Mouse (Mus musculus) CH12.LX (cell line): ENCODE measurements around the gene Rbm18.

ENCODE experiments used
- BHLHE40 ChIP-seq: IDR thresholded peaks from 2 replicates; pipeline ENCODE4 v1.6.1; 2011; ENCODE audit warnings: mild to moderate bottlenecking, low read depth, low read length, improper control_type of control experiment
- CHD1 ChIP-seq: IDR thresholded peaks from 2 replicates; pipeline ENCODE4 v1.6.1; 2012; ENCODE audit warnings: low read depth, low read length, improper control_type of control experiment, inconsistent platforms
- CTCF ChIP-seq, 2 experiments: IDR thresholded peaks in 1 of 2; conservative IDR thresholded peaks in 1 of 2; 2 replicates each; pipeline ENCODE4 v1.5.1; 2011 to 2012; ENCODE audit warnings: low read depth in 2 of 2, low read length in 2 of 2, improper control_type of control experiment in 1 of 2, inconsistent platforms in 1 of 2, mild to moderate bottlenecking in 1 of 2, moderate library complexity in 1 of 2
- EP300 ChIP-seq: IDR thresholded peaks from 2 replicates; pipeline ENCODE4 v1.6.1; 2011; ENCODE audit warnings: low read length, improper control_type of control experiment
- JUND ChIP-seq: conservative IDR thresholded peaks from 2 replicates; pipeline ENCODE4 v1.6.1; 2011; ENCODE audit warnings: low read depth, low read length, improper control_type of control experiment
- MAZ ChIP-seq: IDR thresholded peaks from 2 replicates; pipeline ENCODE4 v1.6.1; 2012; ENCODE audit warnings: low read depth, mild to moderate bottlenecking, inconsistent platforms, low read length, improper control_type of control experiment, moderate library complexity
- MYC ChIP-seq: IDR thresholded peaks from 2 replicates; pipeline ENCODE4 v1.6.1; 2011; ENCODE audit warnings: low read depth, mild to moderate bottlenecking, improper control_type of control experiment, low read length
- POLR2AphosphoS2 ChIP-seq: IDR thresholded peaks from 2 replicates; pipeline ENCODE4 v1.6.1; 2011; ENCODE audit warnings: low read depth, low read length, improper control_type of control experiment
- RCOR1 ChIP-seq: conservative IDR thresholded peaks from 2 replicates; pipeline ENCODE4 v1.6.1; 2012; ENCODE audit warnings: low read depth, mild to moderate bottlenecking, inconsistent platforms, low read length, improper control_type of control experiment
- USF1 ChIP-seq: IDR thresholded peaks from 2 replicates; pipeline ENCODE4 v1.6.1; 2014; ENCODE audit warnings: low read depth, mild to moderate bottlenecking, inconsistent platforms, low read length, improper control_type of control experiment
- ZKSCAN1 ChIP-seq: IDR thresholded peaks from 2 replicates; pipeline ENCODE4 v1.6.1; 2012; ENCODE audit warnings: low read depth, inconsistent platforms, low read length, improper control_type of control experiment, borderline replicate concordance

DNA sequence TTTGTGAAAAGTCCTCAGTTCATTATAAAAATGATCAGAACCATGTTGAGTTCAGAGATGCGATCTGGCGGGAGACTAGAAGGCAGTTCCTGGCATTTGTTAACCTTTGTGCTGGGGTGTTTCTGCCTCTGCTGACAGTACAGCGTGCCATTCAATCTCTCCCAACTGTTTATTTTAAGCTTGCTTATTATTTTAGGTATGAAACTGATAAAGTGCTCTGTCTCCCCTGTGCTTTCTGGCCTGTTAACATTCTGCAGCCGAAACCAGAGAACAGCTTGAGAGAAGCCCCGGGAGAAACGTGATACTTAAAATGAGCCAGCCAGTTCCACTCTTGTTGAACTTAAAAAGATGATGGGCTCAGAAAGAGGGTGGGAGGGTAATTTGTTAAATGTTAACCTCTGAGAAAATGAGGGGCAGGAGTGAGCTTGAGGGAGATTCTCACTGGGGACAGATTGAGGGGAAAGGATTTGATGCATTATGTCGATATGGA is 12.3 kb upstream of the Rbm18 start:
- TF ChIP-seq CTCF (conservative IDR thresholded peaks at IDR 0.05 in 1 of 2, IDR thresholded peaks at IDR 0.05 in 1 of 2; ENCODE audit: low read depth in 2 of 2, low read length in 2 of 2) (no peak), BHLHE40 (no peak), POLR2AphosphoS2 (no peak), RCOR1 (no peak), JUND (no peak), CHD1 (no peak), MYC (no peak), EP300 (no peak), MAZ (no peak), USF1 (no peak), ZKSCAN1 (no peak)
